Mouse (Mus musculus): Measurements from ENCODE around the gene I830077J02Rik.

- TF ChIP-seq CTCF (IDR thresholded peaks at IDR 0.05; ENCODE audit: low read depth, low read length) (no peak), GATA1 (IDR thresholded peaks at IDR 0.05; ENCODE audit: borderline replicate concordance, low read length) (no peak), GATA2 (IDR thresholded peaks at IDR 0.05; ENCODE audit: borderline replicate concordance, low read depth, low read length) (no peak), TAL1 (conservative IDR thresholded peaks at IDR 0.05; ENCODE audit: low read depth, low read length) (no peak)
These were observed 21.8 kb downstream of the I830077J02Rik start for GRCm38 (mm10) chr3:105910519-105911190.
